Mouse (Mus musculus): ENCODE measurements at regions not wholly inside any gene's neighbourhood (a gene's known extent, or its start where the extent isn't known, plus 50 kb on each side); places are given as distances from the start of the nearest gene placed in this dataset.

DNA sequence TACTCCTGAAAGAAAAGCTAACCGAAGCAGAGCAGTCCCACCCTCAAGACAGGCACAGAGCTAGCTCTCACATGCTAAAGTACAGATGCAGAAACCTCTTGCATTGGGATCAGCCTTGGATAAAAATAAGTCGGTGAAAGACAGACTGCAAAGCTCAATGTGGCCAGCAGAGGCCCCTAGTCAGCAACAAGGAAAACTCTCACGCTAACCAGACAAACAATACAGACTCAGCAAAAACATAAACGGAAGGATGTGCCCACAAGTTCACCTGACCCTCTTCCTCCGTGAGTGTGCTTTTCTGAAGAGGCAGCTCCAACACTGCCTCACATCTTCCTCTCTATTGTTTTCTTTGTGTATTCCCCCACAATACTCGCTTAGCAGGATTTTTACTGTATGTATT lies 77.8 kb downstream of the Rpia start:
- Histone ChIP-seq H3K9me3 (no peaks in the 10 kb centered on the region), H3K36me3 (no peaks in the 10 kb centered on the region), H3K4me1 (replicated peaks) (peaks cover 5% of the 10 kb centered on the region; the same call in 1 of the 2 replicates), H3K27ac (replicated peaks) (no peak overlapping the region), H3K4me3 (no peak overlapping the region), H3K27me3 (no peaks in the 10 kb centered on the region), H3K9ac (peak overlapping the region; percentile 53; the same call in 1 of the 2 replicates), H3K4me2 (peak overlapping the region; percentile 48)
- WGBS: 20% methylated on average over 6 of the region's 6 CpGs
- ATAC-seq (ENCODE audit: low read depth): peak; percentile 75

DNA sequence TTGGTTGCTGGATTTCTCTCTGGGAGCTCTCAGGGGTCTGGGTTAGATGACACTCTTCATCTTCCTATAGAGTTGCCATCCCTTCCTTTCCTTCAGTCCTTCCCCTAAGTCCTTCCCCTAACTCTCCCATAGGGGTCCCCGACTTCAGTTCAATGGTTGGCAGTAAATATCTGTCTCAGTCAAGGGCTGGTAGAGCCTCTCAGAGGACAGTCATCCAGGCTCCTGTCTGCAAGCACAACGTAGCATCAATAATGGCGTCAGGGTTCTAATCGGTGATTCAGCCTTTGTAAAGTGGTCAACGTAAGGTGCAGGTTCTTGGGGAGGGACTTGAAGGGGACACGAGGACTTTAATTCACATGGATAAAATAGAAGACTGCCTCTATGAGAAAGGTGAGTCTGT lies 78.4 kb downstream of the Rpia start:
- Histone ChIP-seq H3K9ac (no peak overlapping the region), H3K36me3 (no peaks in the 10 kb centered on the region), H3K9me3 (no peaks in the 10 kb centered on the region), H3K27ac (replicated peaks) (no peak overlapping the region), H3K4me1 (replicated peaks) (peaks cover 6% of the 10 kb centered on the region; the same call in 1 of the 2 replicates), H3K4me2 (no peak overlapping the region), H3K4me3 (no peak overlapping the region), H3K27me3 (no peaks in the 10 kb centered on the region)
- ATAC-seq (ENCODE audit: low read depth): 0 out of 2 replicates have a peak, but pooled peaks have one; percentile 17
- 77% methylated on average over 6 of the region's 6 CpGs for WGBS

DNA sequence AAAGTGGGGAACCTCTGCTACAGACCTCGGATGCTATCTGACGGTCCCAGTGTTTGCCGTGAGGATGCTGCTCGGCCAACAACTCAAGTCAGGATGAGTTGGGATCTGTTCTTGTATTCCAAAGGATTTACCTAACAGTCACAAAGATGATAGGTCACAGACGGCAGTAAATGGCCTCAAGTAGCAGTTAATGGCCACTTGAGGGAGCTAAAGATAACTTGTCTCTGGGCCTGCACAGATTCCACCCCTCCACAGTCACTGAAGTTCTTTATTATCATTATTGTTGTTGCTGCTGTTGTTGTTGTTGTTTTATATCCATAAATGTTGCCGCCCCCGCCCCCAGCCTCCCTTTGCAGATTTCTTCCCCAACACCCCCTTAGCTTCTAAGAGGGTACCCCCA lies 78.9 kb downstream of the Rpia start:
- H3K9me3 ChIP-seq: no peaks in the 10 kb centered on the region
- H3K4me3 ChIP-seq: no peak overlapping the region
- H3K4me1 ChIP-seq (replicated peaks): peaks cover 6% of the 10 kb centered on the region; the same call in 1 of the 2 replicates
- no peak overlapping the region for H3K4me2 ChIP-seq
- WGBS: 49% methylated on average over 7 of the region's 7 CpGs
- no peak for ATAC-seq (ENCODE audit: low read depth)
- no peaks in the 10 kb centered on the region for H3K36me3 ChIP-seq
- H3K27ac ChIP-seq (replicated peaks): no peak overlapping the region
- no peak overlapping the region for H3K9ac ChIP-seq
- H3K27me3 ChIP-seq: no peaks in the 10 kb centered on the region

DNA sequence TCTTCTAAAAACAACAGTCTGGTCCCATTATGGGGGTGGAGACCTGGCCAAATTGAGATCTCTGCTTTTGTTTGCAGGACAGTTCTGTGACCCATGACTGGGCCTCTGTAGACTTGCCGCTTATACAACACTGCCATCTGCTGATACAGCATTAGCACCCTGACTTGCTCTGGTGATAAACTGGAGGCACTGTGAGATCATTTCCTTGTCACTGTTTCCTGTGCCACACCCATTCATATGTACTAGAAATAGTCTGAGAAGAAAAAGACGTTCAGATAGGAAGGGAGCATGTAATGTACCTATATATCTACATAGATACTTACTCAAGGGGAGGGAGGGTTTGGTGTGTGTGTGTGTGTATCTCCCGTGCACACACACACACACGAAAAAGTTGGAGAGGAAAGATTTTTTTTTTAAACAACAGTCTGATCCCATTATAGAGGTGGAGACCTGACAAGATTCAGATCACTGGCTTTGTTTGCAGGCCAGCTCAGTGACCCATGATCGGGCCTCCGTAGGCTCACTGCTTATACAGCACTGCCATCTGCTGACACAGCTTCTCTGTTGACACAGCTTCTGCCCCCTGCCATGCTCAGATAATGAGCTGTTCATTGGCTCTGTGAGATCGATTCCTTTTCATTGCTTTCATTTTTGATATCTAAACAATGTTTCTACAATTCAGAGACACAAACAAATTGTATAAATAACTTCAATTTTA lies 82.5 kb downstream of the Rpia start:
- H3K4me1 ChIP-seq (replicated peaks): peaks cover 6% of the 10 kb centered on the region; the same call in 1 of the 2 replicates
- 26% methylated on average over 7 of the region's 7 CpGs for WGBS
- no peak overlapping the region for H3K27ac ChIP-seq (replicated peaks)
- no peak overlapping the region for H3K4me3 ChIP-seq
- no peak overlapping the region for H3K9ac ChIP-seq
- no peaks in the 10 kb centered on the region for H3K36me3 ChIP-seq
- no peaks in the 10 kb centered on the region for H3K27me3 ChIP-seq
- no peaks in the 10 kb centered on the region for H3K9me3 ChIP-seq
- peak; percentile 79; the same call in 1 of the 2 replicates for ATAC-seq (ENCODE audit: low read depth)
- H3K4me2 ChIP-seq: 0 out of 2 replicates have a peak overlapping the region, but pooled peaks have one; percentile 14

DNA sequence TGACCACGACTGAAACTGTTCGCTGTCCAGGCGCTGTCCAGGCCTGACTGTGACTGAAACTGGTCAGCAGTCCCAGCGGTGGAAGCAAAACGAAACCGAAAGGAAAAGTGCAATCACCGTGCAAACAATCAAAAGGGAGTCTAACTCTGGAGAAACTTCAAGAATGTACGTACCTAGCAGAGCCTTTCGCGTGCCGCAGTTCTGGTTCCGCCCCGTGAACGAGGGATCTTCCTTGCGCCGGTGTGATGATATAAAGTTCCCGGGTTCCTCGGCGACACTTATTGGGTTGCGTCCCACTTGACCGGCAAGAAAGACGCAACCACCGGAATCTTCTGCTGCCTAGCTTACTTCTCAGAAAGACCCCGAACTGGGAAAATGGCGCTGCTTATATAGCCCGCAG lies 96.4 kb downstream of the Rpia start:
- H3K36me3 ChIP-seq: no peaks in the 10 kb centered on the region
- whole genome bisulfite sequencing: 96% methylated on average over 26 of the region's 26 CpGs
- no peak overlapping the region for H3K9ac ChIP-seq
- H3K4me3 ChIP-seq: no peak overlapping the region
- H3K4me1 ChIP-seq (replicated peaks): no peaks in the 10 kb centered on the region
- H3K9me3 ChIP-seq: peaks cover 4% of the 10 kb centered on the region; the same call in 1 of the 2 replicates
- no peaks in the 10 kb centered on the region for H3K27me3 ChIP-seq
- H3K27ac ChIP-seq (replicated peaks): no peak overlapping the region
- no peak overlapping the region for H3K4me2 ChIP-seq
- ATAC-seq (ENCODE audit: low read depth): no peak
